Mouse (Mus musculus): ENCODE measurements at regions not wholly inside any gene's neighbourhood (a gene's known extent, or its start where the extent isn't known, plus 50 kb on each side); places are given as distances from the start of the nearest gene placed in this dataset.

DNA sequence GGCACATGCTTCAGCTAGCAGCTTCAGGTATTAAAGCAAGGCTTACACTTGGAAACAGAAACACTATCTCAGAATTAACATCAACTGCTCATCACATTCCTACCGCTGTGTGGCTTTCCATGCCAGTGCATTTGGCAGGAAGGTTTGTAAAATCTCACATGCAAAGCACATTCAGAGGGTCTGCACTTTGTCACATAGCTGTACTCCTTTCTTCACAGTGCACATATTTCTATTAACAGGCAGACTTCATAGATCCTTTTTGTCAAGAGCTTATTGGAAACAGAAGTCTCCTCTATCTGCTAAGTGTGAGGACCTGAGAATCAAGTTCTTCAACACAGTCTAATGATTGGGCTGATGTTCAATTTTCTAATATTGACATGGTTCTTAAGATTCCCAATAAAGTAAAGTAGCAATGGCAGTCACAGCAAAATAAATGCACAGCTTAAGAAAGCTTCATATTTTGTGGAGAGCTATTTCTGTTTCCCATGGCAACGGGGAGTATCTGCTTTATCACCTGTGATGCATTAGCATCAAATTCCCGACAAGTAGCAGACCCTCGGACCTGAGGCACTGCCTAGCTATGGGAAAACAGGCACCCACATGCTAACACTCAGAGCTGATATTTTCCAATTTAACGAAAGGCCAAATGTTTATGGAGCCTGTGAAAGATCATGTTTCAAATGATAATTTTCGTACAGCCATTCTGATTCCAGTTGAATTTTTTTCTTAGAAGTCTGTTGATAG, 876.8 kb upstream of the Igfbp7 start:
- intact Hi-C loops (cut with DNase I), result no loop called here
- no peak for DNase-seq (ENCODE audit: low spot score in 2 of 2)

DNA sequence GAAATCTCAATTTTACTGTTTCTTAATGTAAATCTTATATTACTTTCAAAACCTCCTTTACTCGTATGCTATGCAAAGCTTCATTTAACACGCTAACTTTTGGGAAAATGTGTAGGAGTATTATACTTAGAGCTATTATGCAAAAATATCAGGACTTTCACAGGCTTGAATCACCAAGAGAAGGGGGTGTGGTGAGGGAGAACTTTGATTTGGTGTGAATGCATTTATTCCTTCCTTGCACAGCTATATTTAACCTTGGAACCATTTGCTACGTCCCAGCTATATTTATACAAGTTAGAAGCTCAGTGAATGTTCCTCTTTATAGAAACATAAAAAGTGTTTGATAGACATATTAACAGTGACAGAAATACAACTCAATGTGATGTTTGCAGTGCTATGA, 843.6 kb upstream of the Igfbp7 start:
- intact Hi-C loops (cut with DNase I), result no loop called here
- DNase-seq (ENCODE audit: low spot score in 2 of 2), result peak; percentile 13 to 84

GRCm38 (mm10) chr5:78213696-78214095, 805.9 kb upstream of the Igfbp7 start:
- intact Hi-C loops (cut with DNase I), result no loop called here
- DNase-seq (ENCODE audit: low spot score in 2 of 2), result no peak

Measured in left cerebral cortex, postnatal 25 days (tissue).